In genomic region chr14:41983225-41983624, GRCm38 (mm10) we compare ENCODE assay signal across 30 mouse cellular contexts. TPM values are rescaled to one million over a fixed set of nuclear protein-coding genes. Genes with fewer than 3 reads are reported as not detected.
"Had no signal": no experiment of that assay in that cellular context is flagged by ENCODE, and none has a peak within 500 bp of the region (broad histone marks: within the 10 kb centered on the region; RNA-seq: fewer than 3 reads in every experiment).

Gene Gm3543 (minus strand): TSS chr14:41983325.

RNA-seq across cellular contexts. Expression of gene Gm3543, which starts in this region (rescaled TPM):
- polyA plus RNA-seq: limb, embryonic 10.5 days; limb, embryonic 11.5 days; limb, embryonic 12.5 days; limb, embryonic 13.5 days; limb, embryonic 14.5 days; limb, embryonic 15.5 days; liver, adult 2 months; liver, embryonic 11.5 days; liver, embryonic 12.5 days; liver, embryonic 13.5 days; liver, embryonic 14.5 days; liver, embryonic 15.5 days; liver, embryonic 16.5 days; liver, postnatal 0 days; lung, adult 2 months; lung, embryonic 14.5 days; lung, embryonic 15.5 days; lung, embryonic 16.5 days; lung, postnatal 0 days; macrophage; midbrain, embryonic 10.5 days; midbrain, embryonic 11.5 days; midbrain, embryonic 12.5 days; midbrain, embryonic 13.5 days; midbrain, embryonic 14.5 days; midbrain, embryonic 15.5 days; midbrain, embryonic 16.5 days; midbrain, postnatal 0 days; myocyte; neural tube, embryonic 11.5 days had no signal
